Mouse (Mus musculus) CH12.LX (cell line): ENCODE measurements around the gene Sort1. TPM values are rescaled to one million over a fixed set of nuclear protein-coding genes. Genes with fewer than 3 reads are reported as not detected.

Experiments
- DNase-seq: peaks from one replicate; pipeline ENCODE4 v3.0.0-alpha.2; 2013; ENCODE audit errors: extremely low read depth
- H3K27ac ChIP-seq: 2 replicates; pipeline ENCODE4 v1.5.1; 2012; ENCODE audit warnings: low read depth, mild to moderate bottlenecking, control low read depth, moderate library complexity; ENCODE audit not compliant: insufficient read depth
- H3K27me3 ChIP-seq: replicated peaks from 2 replicates; pipeline ENCODE3; 2012; ENCODE audit warnings: inconsistent platforms
- H3K36me3 ChIP-seq, 2 experiments: replicated peaks in 1 of 2; 2 replicates each; pipeline versions ENCODE3 to v1.6.1; 2012; ENCODE audit warnings: inconsistent platforms in 1 of 2, low read length in 1 of 2, mild to moderate bottlenecking in 1 of 2, mixed read lengths in 1 of 2, moderate library complexity in 1 of 2; ENCODE audit not compliant: control insufficient read depth in 1 of 2, insufficient read depth in 1 of 2
- H3K4me1 ChIP-seq, 2 experiments: 2 replicates each; pipeline ENCODE4 v1.6.1; 2012; ENCODE audit warnings: inconsistent platforms in 1 of 2, moderate library complexity in 1 of 2; ENCODE audit not compliant: insufficient read depth in 2 of 2, control insufficient read depth in 1 of 2
- H3K4me2 ChIP-seq: 2 replicates; pipeline ENCODE4 v1.6.1; 2012; ENCODE audit warnings: low read depth, mild to moderate bottlenecking, control low read depth; ENCODE audit not compliant: poor library complexity, insufficient read depth, severe bottlenecking
- H3K4me3 ChIP-seq, 3 experiments: fragments of 150-350 bp in 1 of 3; sonication (generic) in 1 of 3; replicated peaks in 1 of 3; 2 replicates each; pipeline versions ENCODE3 to v1.5.1; 2011 to 2012; ENCODE audit warnings: low read depth in 2 of 3, low read length in 2 of 3, mild to moderate bottlenecking in 2 of 3, moderate library complexity in 2 of 3, control low read depth in 1 of 3, improper control_type of control experiment in 1 of 3, inconsistent platforms in 1 of 3, mixed read lengths in 1 of 3; ENCODE audit not compliant: poor library complexity in 1 of 3
- H3K79me2 ChIP-seq: replicated peaks from 2 replicates; pipeline ENCODE4 v1.6.1; 2012; ENCODE audit warnings: mild to moderate bottlenecking, moderate library complexity; ENCODE audit not compliant: control insufficient read depth, poor library complexity, insufficient read depth, severe bottlenecking; ENCODE audit errors: extremely low read depth
- H3K9ac ChIP-seq: 2 replicates; pipeline ENCODE4 v1.6.1; 2012; ENCODE audit warnings: low read depth, mild to moderate bottlenecking, control low read depth, moderate library complexity; ENCODE audit not compliant: insufficient read depth
- H3K9me3 ChIP-seq: replicated peaks from 2 replicates; pipeline ENCODE3; 2012; ENCODE audit warnings: low read length, inconsistent platforms, mixed read lengths
- ELF1 ChIP-seq: IDR thresholded peaks from 2 replicates; pipeline ENCODE4 v1.6.1; 2014; ENCODE audit warnings: low read depth, mild to moderate bottlenecking, inconsistent platforms, low read length, improper control_type of control experiment
- JUN ChIP-seq: IDR thresholded peaks from 2 replicates; pipeline ENCODE4 v1.6.1; 2011; ENCODE audit warnings: low read depth, mild to moderate bottlenecking, low read length, improper control_type of control experiment, moderate library complexity; ENCODE audit not compliant: insufficient read depth
- MXI1 ChIP-seq: IDR thresholded peaks from 2 replicates; pipeline ENCODE4 v1.6.1; 2011; ENCODE audit warnings: mild to moderate bottlenecking, low read depth, low read length, improper control_type of control experiment
- MYC ChIP-seq: IDR thresholded peaks from 2 replicates; pipeline ENCODE4 v1.6.1; 2011; ENCODE audit warnings: low read depth, mild to moderate bottlenecking, improper control_type of control experiment, low read length
- POLR2A ChIP-seq: IDR thresholded peaks from 2 replicates; pipeline ENCODE4 v1.6.1; 2011; ENCODE audit warnings: low read depth, mild to moderate bottlenecking, improper control_type of control experiment, low read length
- POLR2AphosphoS2 ChIP-seq: IDR thresholded peaks from 2 replicates; pipeline ENCODE4 v1.6.1; 2011; ENCODE audit warnings: low read depth, low read length, improper control_type of control experiment
- RAD21 ChIP-seq: IDR thresholded peaks from 2 replicates; pipeline ENCODE4 v1.6.1; 2011; ENCODE audit warnings: low read depth, mild to moderate bottlenecking, low read length, improper control_type of control experiment, moderate library complexity
- RCOR1 ChIP-seq: conservative IDR thresholded peaks from 2 replicates; pipeline ENCODE4 v1.6.1; 2012; ENCODE audit warnings: low read depth, mild to moderate bottlenecking, inconsistent platforms, low read length, improper control_type of control experiment
- SIN3A ChIP-seq: IDR thresholded peaks from 2 replicates; pipeline ENCODE4 v1.6.1; 2012; ENCODE audit warnings: low read length, improper control_type of control experiment, inconsistent platforms
- USF1 ChIP-seq: IDR thresholded peaks from 2 replicates; pipeline ENCODE4 v1.6.1; 2014; ENCODE audit warnings: low read depth, mild to moderate bottlenecking, inconsistent platforms, low read length, improper control_type of control experiment
- ZKSCAN1 ChIP-seq: IDR thresholded peaks from 2 replicates; pipeline ENCODE4 v1.6.1; 2012; ENCODE audit warnings: low read depth, inconsistent platforms, low read length, improper control_type of control experiment, borderline replicate concordance
- ZMIZ1 ChIP-seq: IDR thresholded peaks from 2 replicates; pipeline ENCODE4 v1.6.1; 2012; ENCODE audit warnings: low read depth, mild to moderate bottlenecking, inconsistent platforms, low read length, improper control_type of control experiment
- dilution Hi-C: fragments of 300-500 bp; cut with MboI; formaldehyde crosslinking; loops from 2 replicates; pipeline ENCODE4 v1.14.3; 2020; ENCODE audit warnings: low sequenced_read_pairs; ENCODE audit not compliant: extremely low pct_unique_long_range_greater_than_20kb, extremely low pct_ligation_motif_present
- in situ Hi-C: fragments of 300-500 bp; cut with MboI; formaldehyde crosslinking; loops from 3 replicates; pipeline ENCODE4 v1.14.3; 2019; ENCODE audit warnings: low sequenced_read_pairs, low pct_ligation_motif_present, low pct_unique_long_range_greater_than_20kb, mixed read lengths
- polyA plus RNA-seq: library from polyadenylated mRNA; unstranded; fragments of >175 nt; gene quantifications from 2 replicates; pipeline ENCODE4 v1.2.1, GENCODE M21; 2012; ENCODE audit warnings: low read depth; ENCODE audit not compliant: insufficient read length
- total RNA-seq, 2 experiments: library from RNA; depleted of rRNA; stranded (reverse); fragments of 300-350 nt in 1 of 2; fragments of >200 nt in 1 of 2; gene quantifications; 2 replicates each; pipeline ENCODE4 v1.2.3; 2012 to 2014

Gene Sort1
- total and polyA plus RNA-seq, 3 experiments: 0.15 to 1.2 (median 0.90) TPM

DNA sequence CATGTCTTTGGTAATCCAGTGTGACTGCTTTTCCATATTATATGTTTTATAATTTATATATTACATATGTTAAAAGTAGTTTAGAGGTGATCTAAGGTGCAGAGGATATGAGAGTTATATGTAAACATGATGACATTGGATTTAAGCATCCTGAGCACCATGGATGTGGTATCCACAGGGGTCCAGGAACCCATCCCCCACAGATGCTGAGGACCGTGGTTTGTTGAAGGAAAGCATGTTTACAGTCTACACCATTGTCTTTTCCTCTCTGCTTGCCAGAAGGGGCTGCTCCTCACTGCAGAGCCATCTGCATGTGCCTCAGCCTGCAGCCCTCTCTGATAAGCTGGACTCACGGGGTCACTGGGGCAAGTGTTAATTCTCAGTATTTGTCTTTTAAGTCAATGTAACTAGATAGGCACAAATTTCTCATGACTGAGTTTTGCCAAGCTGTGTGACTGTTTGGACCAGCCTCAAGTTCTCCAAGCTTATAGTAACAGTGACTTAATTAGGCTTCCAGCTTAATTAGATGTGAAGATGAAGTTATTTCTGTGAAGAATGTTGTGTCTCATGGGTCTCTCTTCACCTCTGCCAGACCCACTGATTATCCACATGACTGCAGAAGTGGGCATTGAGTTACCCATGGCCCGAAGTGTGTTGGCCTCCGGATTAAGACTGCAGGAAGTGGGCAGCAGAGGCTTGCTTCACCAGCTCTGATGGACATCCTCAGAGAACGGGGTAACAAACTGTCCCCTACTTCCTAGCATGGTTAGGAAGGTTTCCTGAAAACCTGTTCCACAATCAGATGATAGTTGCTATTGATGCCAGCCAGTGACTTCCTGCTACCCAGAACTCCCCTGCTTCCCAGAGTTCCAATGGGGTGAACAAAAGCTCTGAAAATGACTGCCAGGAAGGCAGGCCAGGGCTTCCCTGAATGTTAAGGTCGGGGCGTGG is 14.0 kb downstream of the Sort1 start:
- H3K27me3 ChIP-seq: no peaks in the 10 kb centered on the region
- H3K9ac ChIP-seq: no peak overlapping the region
- H3K4me2 ChIP-seq: no peak overlapping the region
- no peaks in the 10 kb centered on the region for H3K36me3 ChIP-seq
- no peaks in the 10 kb centered on the region for H3K79me2 ChIP-seq
- H3K9me3 ChIP-seq: no peaks in the 10 kb centered on the region
- peaks cover 0 to 8% of the 10 kb centered on the region in 2 experiments; a peak in 1 of 4 replicates for H3K4me1 ChIP-seq
- dilution Hi-C loops (no loop called here), in situ Hi-C loops (no loop called here)
- no peak overlapping the region for H3K27ac ChIP-seq
- no peak overlapping the region for H3K4me3 ChIP-seq
- no peak for DNase-seq
- TF ChIP-seq ELF1: no peak
- no peak for TF ChIP-seq RCOR1
- TF ChIP-seq SIN3A: no peak
- TF ChIP-seq POLR2AphosphoS2: no peak
- no peak for TF ChIP-seq ZMIZ1
- TF ChIP-seq RAD21: no peak
- no peak for TF ChIP-seq USF1
- no peak for TF ChIP-seq POLR2A
- no peak for TF ChIP-seq ZKSCAN1
- no peak for TF ChIP-seq MYC
- TF ChIP-seq MXI1: no peak

DNA sequence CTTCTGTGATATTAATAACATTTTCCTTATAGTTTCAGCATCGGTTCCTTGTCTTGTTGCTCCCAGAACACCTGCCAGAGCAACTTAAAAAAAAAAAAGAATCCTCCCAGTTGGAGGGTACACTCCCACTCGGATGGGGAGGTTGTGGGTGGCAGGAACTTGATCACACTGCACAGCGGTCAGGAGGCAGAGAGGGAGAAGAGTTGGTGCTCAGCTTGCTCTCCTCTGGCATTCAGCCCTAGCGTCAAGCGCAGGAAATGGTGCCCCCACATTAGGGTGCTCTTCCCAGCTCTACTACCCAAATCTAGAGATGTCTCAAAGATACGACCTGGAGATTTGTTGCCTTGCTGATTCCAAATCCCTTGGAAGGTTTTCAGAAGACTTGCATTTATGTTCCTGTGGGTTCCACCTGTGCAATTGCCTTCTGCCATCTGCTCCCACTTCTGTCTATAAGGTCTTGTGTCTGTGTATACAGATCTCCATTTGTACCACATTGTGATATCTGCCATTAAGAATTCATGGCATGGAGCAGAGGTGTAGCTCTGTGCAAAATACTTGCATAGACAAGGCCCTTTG is 16.7 kb downstream of the Sort1 start:
- dilution Hi-C loops (no loop called here), in situ Hi-C loops (no loop called here)
- H3K4me2 ChIP-seq: no peak overlapping the region
- H3K4me3 ChIP-seq: no peak overlapping the region
- no peak for DNase-seq
- no peaks in the 10 kb centered on the region for H3K9me3 ChIP-seq
- H3K79me2 ChIP-seq: no peaks in the 10 kb centered on the region
- peaks cover 0 to 4% of the 10 kb centered on the region in 2 experiments; a peak in 1 of 4 replicates for H3K4me1 ChIP-seq
- H3K36me3 ChIP-seq: no peaks in the 10 kb centered on the region
- no peaks in the 10 kb centered on the region for H3K27me3 ChIP-seq
- H3K27ac ChIP-seq: no peak overlapping the region
- no peak overlapping the region for H3K9ac ChIP-seq
- no peak for TF ChIP-seq POLR2A
- no peak for TF ChIP-seq ELF1
- no peak for TF ChIP-seq JUN
